Mouse (Mus musculus) neutrophil, adult 59 days (primary cell): ENCODE results near the gene Ddx31. TPM values are rescaled to one million over a fixed set of nuclear protein-coding genes. Genes with fewer than 3 reads are reported as not detected.

Source experiments
- total RNA-seq, 2 experiments: library from RNA; stranded (reverse); gene quantifications; 1 replicate in 1 of 2; 2 replicates in 1 of 2; pipeline ENCODE4 v1.2.4; 2023

Gene Ddx31
- 1 to 10 TPM; 7.4 to 8.2 TPM for total RNA-seq

DNA sequence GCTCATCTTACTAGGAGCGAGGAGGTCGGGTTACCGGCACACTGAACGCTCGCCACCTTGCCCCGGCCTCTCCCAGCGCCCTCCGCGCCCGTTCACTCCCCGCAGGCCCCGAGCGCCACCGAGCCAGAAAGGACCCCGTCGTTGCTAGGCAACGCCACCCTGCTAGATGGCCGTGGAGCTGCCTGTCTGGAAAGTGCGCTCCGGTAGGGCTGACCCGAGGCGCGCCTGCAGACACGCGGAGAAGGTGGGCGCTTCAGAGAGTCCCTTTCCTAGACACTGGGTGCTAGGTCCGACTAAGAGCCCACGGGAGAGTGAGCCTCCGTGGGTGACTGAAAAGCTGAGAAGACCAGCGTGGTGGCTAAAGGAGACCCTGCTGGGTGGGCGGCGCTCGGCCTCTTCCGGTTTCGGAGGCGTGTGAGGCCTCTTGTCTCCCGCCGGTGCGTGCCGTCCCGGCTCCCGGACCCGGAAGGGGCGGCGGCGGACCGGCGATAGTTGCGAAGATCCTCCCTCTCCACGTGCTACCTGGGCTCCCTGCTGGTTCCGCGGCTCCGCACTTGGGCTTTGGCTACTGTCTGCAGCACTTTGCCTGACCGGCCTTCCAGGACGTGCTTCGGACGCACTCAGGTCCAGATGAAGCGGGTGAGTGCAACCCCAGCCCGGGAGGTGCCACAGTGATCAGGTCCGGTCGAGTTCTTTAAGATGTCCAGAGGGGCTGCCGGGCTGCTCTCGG is at the start of gene Ddx31, which contains the start of gene Gtf3c4:
Gene Ddx31, plus strand, starts transcription at position 185 of the 730 bp plus-strand sequence.
Gene Gtf3c4, minus strand, starts transcription at position 139 of the 730 bp plus-strand sequence.

DNA sequence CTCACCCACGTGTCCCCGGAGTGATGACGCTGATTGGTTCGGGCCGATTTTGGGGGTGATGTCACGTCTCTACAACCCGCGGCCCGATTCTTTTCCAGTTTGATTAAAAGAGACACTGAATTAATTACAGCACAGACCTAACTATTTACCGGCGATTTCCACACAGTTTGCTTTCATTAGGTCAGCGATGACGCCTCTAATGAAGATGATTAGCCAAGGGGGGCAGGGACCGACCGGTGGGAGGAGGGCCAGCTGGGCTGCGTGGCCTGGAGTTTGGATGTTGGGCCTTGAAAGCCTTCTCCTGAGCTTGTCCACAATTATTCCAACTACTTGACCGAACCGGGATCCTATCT is 76.3 kb downstream of the Ddx31 start, which contains the start of gene Barhl1:
Gene Barhl1, minus strand, starts transcription at position 156 of the 353 bp plus-strand sequence.

Other genes with a start within 250 kb of the Ddx31 start
- 10 to 100 TPM in 1 of 2 experiments, 1 to 10 TPM in 1; 4.3 to 15.3 TPM for gene Gfi1b, start 218.4 kb upstream of the Ddx31 start, total RNA-seq
- gene Tsc1, start 199.2 kb upstream of the Ddx31 start, total RNA-seq: 10 to 100 TPM; 13.3 to 18.2 TPM
- 10 to 100 TPM; 20.1 to 23.1 TPM for gene Spaca9, start 140.7 kb upstream of the Ddx31 start, total RNA-seq
- 1 to 10 TPM; 4.6 to 5.4 TPM for gene Ak8, start 140.2 kb upstream of the Ddx31 start, total RNA-seq
- 1 to 10 TPM; 8.6 to 9.9 TPM for gene Gtf3c4, start within 50 bp of the Ddx31 start, total RNA-seq
- gene Barhl1, start 76.3 kb downstream of the Ddx31 start, total RNA-seq: not detected
- not detected for gene Cfap77, start 214.7 kb downstream of the Ddx31 start, total RNA-seq
- gene Ttf1, start 219.9 kb downstream of the Ddx31 start, total RNA-seq: 10 to 100 TPM; 14.3 to 16.6 TPM